Mouse (Mus musculus) A20 (cell line): ENCODE data around the gene Efhc2.

Source experiments
- DNase-seq: peaks from one replicate; pipeline ENCODE4 v3.0.0-alpha.2; 2011; ENCODE audit warnings: low read depth, low spot score

Gene Efhc2

GRCm38 (mm10) chrX:17319126-17319583 is at the start of gene Efhc2:
TSS of gene Efhc2 (minus strand) at chrX:17319368.
- DNase-seq = no peak

- DNase-seq = peak; percentile 12
Measured at GRCm38 (mm10) chrX:17365114-17365513, 45.9 kb upstream of the Efhc2 start.

- no peak for DNase-seq
Measured at GRCm38 (mm10) chrX:17300349-17300880, 18.8 kb downstream of the Efhc2 start.

- no peak for DNase-seq
Measured at GRCm38 (mm10) chrX:17283899-17284298, 35.3 kb downstream of the Efhc2 start.

- DNase-seq = no peak
Measured at GRCm38 (mm10) chrX:17225141-17225540, 94.0 kb downstream of the Efhc2 start.

- DNase-seq = no peak
Measured at GRCm38 (mm10) chrX:17217451-17217850, 101.7 kb downstream of the Efhc2 start.

GRCm38 (mm10) chrX:17213515-17213914 is 105.7 kb downstream of the Efhc2 start:
- DNase-seq = no peak

GRCm38 (mm10) chrX:17175748-17176147 is 143.4 kb downstream of the Efhc2 start:
- no peak for DNase-seq

GRCm38 (mm10) chrX:17165638-17166037 is 153.5 kb downstream of the Efhc2 start:
- DNase-seq = peak; percentile 1
